Mouse (Mus musculus) heart, embryonic 12.5 days (tissue): Measurements from ENCODE around the gene Rfc5. TPM values are rescaled to one million over a fixed set of nuclear protein-coding genes. Genes with fewer than 3 reads are reported as not detected.
A peak's percentile ranks its signal among the peaks of the same experiment; 100 is the strongest.
"Not testable (repeated sequence)": the region's sequence is repeated elsewhere in the genome, so short reads cannot be mapped to it uniquely, and the experiment has no call there.

Source experiments
- ATAC-seq: fragments of 200-750 bp; cut with Nextera tagmentation; 2 replicates; pipeline ENCODE4 v1.8.0; 2017; ENCODE audit warnings: moderate TSS enrichment, moderate library complexity; ENCODE audit not compliant: insufficient number of reproducible peaks, low FRiP score
- H3K27ac ChIP-seq: fragments of 300-500 bp; sonication (generic); 2 replicates; pipeline ENCODE4 v1.5.1; 2016; ENCODE audit warnings: mild to moderate bottlenecking, moderate library complexity; ENCODE audit not compliant: poor library complexity, severe bottlenecking
- H3K27me3 ChIP-seq: fragments of 300-500 bp; sonication (generic); replicated peaks from 2 replicates; pipeline ENCODE4 v1.6.1; 2016; ENCODE audit warnings: mild to moderate bottlenecking, moderate library complexity
- H3K36me3 ChIP-seq: fragments of 300-500 bp; sonication (generic); 2 replicates; pipeline ENCODE4 v1.6.1; 2016; ENCODE audit warnings: mild to moderate bottlenecking, moderate library complexity
- H3K4me1 ChIP-seq: fragments of 300-500 bp; sonication (generic); replicated peaks from 2 replicates; pipeline ENCODE4 v1.6.1; 2016; ENCODE audit warnings: mild to moderate bottlenecking
- H3K4me2 ChIP-seq: fragments of 300-500 bp; sonication (generic); 2 replicates; pipeline ENCODE4 v1.6.1; 2016; ENCODE audit warnings: mild to moderate bottlenecking, moderate library complexity
- H3K4me3 ChIP-seq: fragments of 300-500 bp; sonication (generic); 2 replicates; pipeline ENCODE4 v1.5.1; 2016; ENCODE audit warnings: mild to moderate bottlenecking
- H3K9ac ChIP-seq: fragments of 300-500 bp; sonication (generic); 2 replicates; pipeline ENCODE4 v1.6.1; 2016; ENCODE audit warnings: mild to moderate bottlenecking, moderate library complexity
- H3K9me3 ChIP-seq: fragments of 300-500 bp; sonication (generic); replicated peaks from 2 replicates; pipeline ENCODE4 v1.6.1; 2016; ENCODE audit warnings: mild to moderate bottlenecking, moderate library complexity
- WGBS: fragments of 180-500 bp; shearing (Covaris S2); methylation state at CpG from one replicate; pipeline ENCODE4 v1.1.7; 2016; 5-methylcytosine and 5-hydroxymethylcytosine counted together
- polyA plus RNA-seq: library from polyadenylated mRNA; unstranded; fragments of >200 nt; fragmentation: Nextera tagmentation; extraction: Ambion mirVana; gene quantifications from 2 replicates; pipeline ENCODE4 v1.2.1, GENCODE M21; 2016

The Rfc5 gene
- polyA plus RNA-seq, 1 experiment from 2014 or later, result 63.0 TPM

DNA sequence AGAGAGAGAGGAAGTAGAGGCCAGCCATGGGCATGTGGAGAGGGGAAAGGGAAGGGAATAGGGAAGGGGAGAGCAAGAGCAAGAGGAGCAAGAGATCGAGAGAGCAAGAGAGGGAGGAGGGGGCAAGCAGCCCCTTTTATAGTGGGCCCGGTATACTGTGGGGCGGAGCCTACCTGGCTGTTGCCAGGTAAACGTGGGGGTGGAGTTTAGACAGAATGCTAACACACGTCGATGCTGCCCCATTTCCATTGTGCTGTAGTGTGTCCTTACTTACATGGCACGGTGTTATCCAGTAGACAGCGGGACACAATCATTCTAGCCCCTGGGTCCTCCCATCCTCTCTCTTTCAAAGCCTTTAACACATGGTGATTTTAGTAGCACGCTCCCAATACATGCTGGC lies 10.4 kb upstream of the Rfc5 start:
- Histone ChIP-seq H3K4me1 (no peaks in the 10 kb centered on the region), H3K27me3 (no peaks in the 10 kb centered on the region; the same call in 1 of the 2 replicates), H3K27ac (no peak overlapping the region), H3K4me2 (no peak overlapping the region), H3K9ac (no peak overlapping the region), H3K36me3 (no peaks in the 10 kb centered on the region), H3K4me3 (no peak overlapping the region), H3K9me3 (no peaks in the 10 kb centered on the region)
- WGBS, result 73% methylated on average over 9 of the region's 9 CpGs
- peak; percentile 9; the same call in 1 of the 2 replicates for ATAC-seq

DNA sequence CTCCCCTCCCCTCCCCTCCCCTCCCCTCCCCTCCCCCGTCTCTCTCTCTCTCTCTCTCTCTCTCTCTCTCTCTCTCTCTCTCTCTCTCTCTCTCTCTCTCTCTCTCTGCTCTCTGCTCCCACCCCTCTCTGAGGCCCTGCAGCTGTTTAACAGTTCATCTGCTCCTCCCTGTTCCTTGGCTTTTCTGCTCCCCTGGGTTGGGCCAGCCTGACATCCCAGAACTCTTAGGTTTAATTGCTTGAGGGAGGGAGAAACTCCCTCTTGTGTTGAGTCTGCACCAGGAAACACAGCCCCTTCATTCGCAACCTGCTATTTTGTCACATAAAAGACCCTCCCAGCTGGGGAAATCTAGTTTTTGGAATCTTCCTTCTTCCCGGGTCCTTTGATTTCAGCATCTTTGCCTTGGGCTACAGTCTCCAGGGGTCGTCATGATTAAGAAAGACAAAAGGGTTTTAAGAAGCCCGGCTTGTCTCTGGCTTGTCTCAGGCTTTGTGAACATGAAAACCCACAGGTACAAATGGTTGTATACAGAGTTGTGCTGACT lies 9.2 kb upstream of the Rfc5 start:
- H3K9ac ChIP-seq, result no peak overlapping the region
- H3K27me3 ChIP-seq, result no peaks in the 10 kb centered on the region; the same call in 1 of the 2 replicates
- no peak overlapping the region for H3K27ac ChIP-seq
- no peaks in the 10 kb centered on the region for H3K36me3 ChIP-seq
- no peaks in the 10 kb centered on the region for H3K4me1 ChIP-seq
- no peak overlapping the region for H3K4me3 ChIP-seq
- WGBS, result 51% methylated on average over 4 of the region's 5 CpGs
- H3K4me2 ChIP-seq, result no peak overlapping the region
- peaks cover 7% of the 10 kb centered on the region; the same call in 1 of the 2 replicates for H3K9me3 ChIP-seq
- no peak for ATAC-seq

DNA sequence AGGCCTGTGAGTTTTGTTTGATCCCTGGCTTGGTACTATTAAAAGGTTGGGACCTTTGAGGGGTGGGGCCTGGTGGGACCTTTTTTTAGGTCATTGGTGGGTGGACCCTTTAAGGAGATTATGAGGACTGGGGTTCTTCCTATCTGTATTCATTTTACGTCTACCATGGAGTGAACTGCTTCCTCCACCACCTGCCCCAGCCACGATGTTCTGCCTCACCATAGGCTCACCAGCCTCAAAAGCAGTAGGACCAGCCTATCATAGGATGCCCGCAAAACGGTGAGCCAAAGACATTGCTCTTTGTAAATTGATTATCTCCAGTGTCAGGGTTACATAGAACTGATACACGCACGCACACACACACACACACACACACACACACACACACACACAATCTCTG lies 8.5 kb upstream of the Rfc5 start:
- no peak for ATAC-seq
- Histone ChIP-seq H3K9ac (no peak overlapping the region), H3K4me1 (no peaks in the 10 kb centered on the region), H3K9me3 (peaks cover 13% of the 10 kb centered on the region; the same call in 1 of the 2 replicates), H3K4me2 (no peak overlapping the region), H3K27me3 (no peaks in the 10 kb centered on the region), H3K36me3 (no peaks in the 10 kb centered on the region), H3K27ac (no peak overlapping the region), H3K4me3 (no peak overlapping the region)
- 76% methylated on average over 6 of the region's 6 CpGs for WGBS

DNA sequence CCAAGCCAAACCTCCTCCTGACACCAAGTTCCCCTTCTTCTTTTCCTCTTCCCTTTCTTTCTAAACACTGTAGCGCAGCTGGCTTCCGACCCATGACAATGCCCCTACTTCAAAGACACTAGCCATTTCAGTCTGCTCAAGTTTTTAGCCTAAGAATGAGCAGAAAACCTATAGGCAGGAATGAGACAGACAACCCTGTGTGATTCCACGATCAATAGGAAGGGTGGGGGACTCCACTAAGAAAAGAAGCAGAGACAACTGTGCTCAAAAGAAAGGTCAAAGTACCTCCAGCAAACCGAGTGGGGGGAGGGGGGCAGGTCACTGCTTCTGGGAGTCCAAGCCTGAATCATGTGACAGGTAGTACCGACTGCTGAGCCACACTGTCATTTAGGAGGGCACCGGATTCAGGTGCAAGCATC lies 7.8 kb upstream of the Rfc5 start:
- H3K4me3 ChIP-seq, result no peak overlapping the region
- no peak overlapping the region for H3K9ac ChIP-seq
- no peaks in the 10 kb centered on the region for H3K27me3 ChIP-seq
- no peaks in the 10 kb centered on the region for H3K4me1 ChIP-seq
- WGBS, result 69% methylated on average over 6 of the region's 6 CpGs
- H3K27ac ChIP-seq, result no peak overlapping the region
- peaks cover 20% of the 10 kb centered on the region for H3K9me3 ChIP-seq
- no peak for ATAC-seq
- H3K4me2 ChIP-seq, result no peak overlapping the region
- H3K36me3 ChIP-seq, result no peaks in the 10 kb centered on the region

DNA sequence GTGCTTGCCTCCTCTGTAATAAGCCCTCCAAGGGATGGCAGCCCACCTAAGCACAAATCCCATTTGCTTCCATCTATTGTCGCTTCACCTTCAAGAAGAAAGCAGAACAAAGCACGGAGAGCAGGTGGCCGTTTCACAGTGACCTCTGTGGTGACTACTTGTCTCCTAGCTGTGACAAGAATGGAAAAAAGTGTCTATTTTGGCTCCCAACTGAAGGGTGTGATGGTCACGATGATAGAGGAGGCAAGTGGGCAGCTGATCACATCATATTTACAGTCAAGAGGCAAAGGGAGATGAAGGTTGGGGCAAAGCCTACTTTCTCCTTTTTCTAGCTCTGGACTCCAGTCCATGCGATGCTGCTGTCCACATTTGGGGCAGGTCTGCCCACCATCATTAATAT lies 7.0 kb upstream of the Rfc5 start:
- Histone ChIP-seq H3K27ac (no peak overlapping the region), H3K4me3 (no peak overlapping the region), H3K9me3 (peaks cover 21% of the 10 kb centered on the region), H3K27me3 (no peaks in the 10 kb centered on the region), H3K4me1 (no peaks in the 10 kb centered on the region), H3K4me2 (no peak overlapping the region), H3K36me3 (no peaks in the 10 kb centered on the region), H3K9ac (no peak overlapping the region)
- ATAC-seq, result no peak
- WGBS, result 80% methylated on average over 5 of the region's 5 CpGs

DNA sequence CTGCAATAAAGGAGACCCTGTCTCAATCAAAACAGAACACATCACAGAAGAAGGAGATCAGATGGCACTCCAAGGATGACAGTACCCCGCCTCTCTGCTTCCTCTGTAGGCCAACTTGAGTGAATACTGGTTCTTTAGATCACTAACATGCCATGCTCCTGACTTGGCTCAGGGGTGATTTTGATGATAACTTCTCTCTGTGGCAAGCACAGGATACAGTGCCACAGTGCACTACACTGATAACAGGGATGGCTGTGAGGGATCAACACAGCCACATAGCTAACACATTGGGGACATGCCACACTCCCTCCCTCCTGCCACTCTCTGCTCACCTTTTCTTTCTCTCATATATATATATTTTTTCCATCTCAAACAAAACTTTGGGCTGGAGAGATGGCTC lies 2.0 kb upstream of the Rfc5 start:
- no peak overlapping the region for H3K9ac ChIP-seq
- no peak overlapping the region for H3K4me3 ChIP-seq
- 92% methylated on average over 1 of the region's 1 CpGs for WGBS
- no peak for ATAC-seq
- H3K27ac ChIP-seq, result no peak overlapping the region
- H3K27me3 ChIP-seq, result no peaks in the 10 kb centered on the region
- H3K9me3 ChIP-seq, result peaks cover 21% of the 10 kb centered on the region
- no peak overlapping the region for H3K4me2 ChIP-seq
- peaks cover 3% of the 10 kb centered on the region; the same call in 1 of the 2 replicates for H3K36me3 ChIP-seq
- H3K4me1 ChIP-seq, result peaks cover 17% of the 10 kb centered on the region

DNA sequence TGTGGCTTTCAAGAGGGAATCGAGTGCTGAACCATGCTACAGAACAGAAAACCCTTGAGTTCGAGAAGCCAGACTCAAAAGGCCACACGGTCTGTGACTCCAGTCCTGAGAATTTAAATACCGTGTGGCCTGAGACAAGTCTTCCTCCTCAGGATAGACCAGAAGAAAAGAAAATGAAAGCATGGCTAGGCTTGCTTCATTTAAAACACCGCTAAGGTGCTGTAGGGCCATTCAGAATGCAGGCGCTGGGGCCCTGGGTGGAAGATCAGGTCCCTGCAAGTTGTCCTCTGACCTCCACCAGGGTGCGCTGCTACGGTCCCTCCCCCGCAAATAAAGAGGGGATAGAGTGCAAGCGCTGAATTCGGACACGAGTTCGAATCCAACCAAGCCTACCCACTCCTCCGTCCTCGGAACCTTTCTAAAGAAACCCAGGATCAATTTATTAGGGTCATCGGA lies 523 bp downstream of the Rfc5 start:
- Histone ChIP-seq H3K4me2 (peak overlapping the region; percentile 89), H3K4me1 (peaks cover 17% of the 10 kb centered on the region), H3K9ac (peak overlapping the region; percentile 98), H3K9me3 (peaks cover 15% of the 10 kb centered on the region), H3K27me3 (no peaks in the 10 kb centered on the region), H3K36me3 (peaks cover 28% of the 10 kb centered on the region), H3K4me3 (peak overlapping the region; percentile 91), H3K27ac (0 out of 2 replicates have a peak overlapping the region, but pooled peaks have one; percentile 38)
- ATAC-seq, result peak; percentile 65; the same call in 1 of the 2 replicates
- 11% methylated on average over 16 of the region's 16 CpGs for WGBS

DNA sequence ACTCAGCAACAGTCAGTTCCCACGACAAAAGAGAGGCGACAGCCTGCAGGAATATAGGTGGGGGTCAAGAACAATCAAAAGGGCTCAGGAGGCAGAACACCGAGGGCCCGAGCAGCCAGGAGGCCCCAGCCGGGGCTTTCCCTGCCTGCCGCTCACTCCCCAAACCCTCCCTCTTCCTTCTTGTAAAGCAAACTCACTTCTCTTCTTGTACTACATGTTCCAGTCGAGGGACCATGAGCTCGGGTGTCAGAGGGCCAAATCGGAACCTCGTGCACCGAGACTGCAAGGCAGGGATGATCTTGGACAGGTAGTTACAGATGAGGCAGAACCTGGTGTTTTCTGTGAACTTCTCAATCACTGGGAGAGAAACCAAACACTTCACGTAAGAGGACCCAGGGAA lies 5.6 kb downstream of the Rfc5 start:
- H3K27ac ChIP-seq, result no peak overlapping the region
- no peaks in the 10 kb centered on the region for H3K9me3 ChIP-seq
- H3K36me3 ChIP-seq, result peaks cover 76% of the 10 kb centered on the region
- H3K4me1 ChIP-seq, result peaks cover 31% of the 10 kb centered on the region
- H3K27me3 ChIP-seq, result no peaks in the 10 kb centered on the region
- no peak overlapping the region for H3K4me2 ChIP-seq
- ATAC-seq, result no peak
- WGBS, result 82% methylated on average over 12 of the region's 12 CpGs
- no peak overlapping the region for H3K9ac ChIP-seq
- H3K4me3 ChIP-seq, result no peak overlapping the region

DNA sequence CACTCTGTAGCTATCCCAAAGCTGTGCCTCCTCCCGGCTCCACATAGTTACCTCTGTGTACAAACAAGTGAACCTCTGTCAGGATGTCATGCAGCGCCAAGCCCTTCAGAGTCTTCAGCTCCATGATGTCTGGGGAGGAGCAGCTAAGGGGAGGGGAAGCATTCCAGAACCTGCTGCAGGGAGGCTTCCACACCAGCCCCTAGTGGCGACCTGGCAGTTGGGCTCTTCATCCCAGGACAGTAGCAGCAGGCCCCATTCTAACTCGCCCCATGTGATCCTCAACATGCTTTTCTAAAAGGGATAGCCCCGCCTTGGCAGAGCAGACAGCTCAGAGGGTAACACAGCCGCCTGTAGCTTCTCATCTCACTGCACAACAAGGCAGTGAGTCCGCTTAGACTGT lies 7.1 kb downstream of the Rfc5 start:
- 64% methylated on average over 7 of the region's 7 CpGs for WGBS

DNA sequence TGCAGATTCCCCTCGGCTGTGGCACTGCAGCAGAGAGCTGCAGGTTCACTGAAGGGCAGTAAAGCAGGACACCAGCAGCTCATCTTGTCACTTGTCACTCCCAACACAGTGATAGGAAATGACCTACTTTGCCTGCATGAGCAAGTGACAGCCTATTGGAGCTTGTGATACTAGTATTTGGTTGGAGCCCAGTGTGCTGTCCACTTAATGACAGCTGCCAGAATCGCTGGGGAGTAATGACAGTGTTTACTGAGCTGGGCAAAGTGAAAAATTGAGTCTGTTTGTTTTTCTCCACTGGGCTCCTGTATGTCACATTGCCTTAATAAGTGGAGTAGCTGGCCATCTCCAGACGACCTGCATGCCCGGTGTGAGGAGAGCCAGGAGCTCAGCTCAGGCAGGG lies 8.6 kb downstream of the Rfc5 start:
- no peaks in the 10 kb centered on the region for H3K9me3 ChIP-seq
- peaks cover 97% of the 10 kb centered on the region for H3K36me3 ChIP-seq
- no peak for ATAC-seq
- H3K9ac ChIP-seq, result no peak overlapping the region
- H3K4me3 ChIP-seq, result no peak overlapping the region
- 63% methylated on average over 4 of the region's 4 CpGs for WGBS
- H3K27me3 ChIP-seq, result no peaks in the 10 kb centered on the region
- no peak overlapping the region for H3K4me2 ChIP-seq
- peaks cover 20% of the 10 kb centered on the region for H3K4me1 ChIP-seq
- H3K27ac ChIP-seq, result no peak overlapping the region

More for the DNA sequence above, 7.1 kb downstream of the Rfc5 start:
- Histone ChIP-seq H3K36me3 (peaks cover 90% of the 10 kb centered on the region), H3K27me3 (no peaks in the 10 kb centered on the region), H3K4me1 (peaks cover 20% of the 10 kb centered on the region), H3K4me3 (no peak overlapping the region), H3K27ac (no peak overlapping the region), H3K9me3 (no peaks in the 10 kb centered on the region), H3K9ac (peak overlapping the region; percentile 22; the same call in 1 of the 2 replicates), H3K4me2 (no peak overlapping the region)
- no peak for ATAC-seq

DNA sequence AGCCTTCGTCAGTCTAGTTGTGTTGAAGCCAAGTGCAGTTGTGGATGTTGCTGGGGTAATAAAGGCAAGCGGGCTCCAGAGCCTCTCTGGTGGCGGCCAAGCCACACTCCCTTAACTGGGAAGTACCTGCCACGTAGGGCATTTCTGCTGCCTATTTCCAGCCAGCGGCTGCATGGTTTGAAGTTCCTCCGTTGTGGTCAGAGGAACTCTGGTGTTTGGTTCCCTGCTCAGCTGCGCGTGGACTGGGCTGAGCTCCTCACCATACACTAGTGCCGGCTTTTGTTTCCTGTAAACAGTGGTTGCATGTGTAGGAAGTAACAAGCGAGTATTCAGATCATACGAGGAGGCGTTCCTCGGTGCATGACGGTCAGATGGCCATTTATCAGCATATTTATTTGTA lies 11.1 kb downstream of the Rfc5 start:
- not testable (repeated sequence) for H3K4me2 ChIP-seq, H3K27ac ChIP-seq, ATAC-seq, H3K9me3 ChIP-seq, H3K4me3 ChIP-seq, H3K9ac ChIP-seq, H3K27me3 ChIP-seq
- H3K4me1 ChIP-seq, result peaks cover 14% of the 10 kb centered on the region
- peaks cover 97% of the 10 kb centered on the region for H3K36me3 ChIP-seq
- WGBS, result 91% methylated on average over 14 of the region's 14 CpGs

DNA sequence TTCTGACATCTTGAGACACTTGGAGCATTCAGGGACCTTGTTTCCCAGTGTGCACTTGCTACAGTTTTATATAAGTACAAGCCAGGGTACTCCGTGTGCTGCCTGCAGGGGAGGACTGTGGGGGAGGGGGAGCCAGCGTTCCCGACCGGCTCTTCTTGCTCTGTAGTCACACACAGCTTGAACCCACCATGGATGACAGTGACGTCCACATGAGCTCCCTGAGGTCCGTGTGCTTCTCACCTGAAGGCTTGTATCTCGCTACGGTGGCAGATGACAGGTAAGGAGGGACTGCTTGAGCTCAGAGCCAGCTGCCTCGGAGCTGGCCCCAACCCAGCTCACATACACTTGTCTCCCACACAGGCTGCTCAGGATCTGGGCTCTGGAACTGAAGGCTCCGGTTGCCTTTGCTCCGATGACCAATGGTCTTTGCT lies 12.5 kb downstream of the Rfc5 start:
- Histone ChIP-seq H3K36me3 (peaks cover 97% of the 10 kb centered on the region), H3K27me3 (no peaks in the 10 kb centered on the region), H3K4me2 (no peak overlapping the region), H3K4me1 (peaks cover under 1% of the 10 kb centered on the region), H3K27ac (no peak overlapping the region), H3K4me3 (no peak overlapping the region), H3K9ac (no peak overlapping the region), H3K9me3 (no peaks in the 10 kb centered on the region)
- no peak for ATAC-seq
- 77% methylated on average over 11 of the region's 11 CpGs for WGBS
